Mouse (Mus musculus): Measurements from ENCODE around the gene Akap2.

DNA sequence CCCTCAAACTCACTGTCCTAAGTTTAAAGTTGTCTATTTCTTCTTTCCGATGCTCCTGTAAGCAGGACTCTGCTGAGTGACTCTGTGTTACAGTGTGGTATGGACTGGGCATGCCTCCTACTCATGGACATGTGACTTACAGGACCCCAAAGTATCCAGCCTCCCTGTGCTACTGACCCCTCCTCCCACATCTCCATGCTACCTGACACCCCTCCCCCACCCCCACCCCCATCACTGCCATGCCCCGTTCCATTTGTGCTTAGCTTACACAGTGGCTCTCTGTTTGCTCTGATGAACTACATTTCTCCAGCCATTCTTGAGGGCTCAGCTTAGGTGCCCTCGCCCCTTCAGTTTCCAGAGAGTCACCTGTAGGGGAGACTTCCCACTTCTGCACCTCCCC, 30.7 kb upstream of the Akap2 start:
- TF ChIP-seq POLR2A (IDR thresholded peaks at IDR 0.05; ENCODE audit: insufficient read depth, low read depth, low read length) (no peak), CTCF (IDR thresholded peaks at IDR 0.05; ENCODE audit: insufficient read depth, low read depth, low read length) (no peak)
